Mouse (Mus musculus) midbrain, postnatal 0 days (tissue): ENCODE results near the gene Ppp1r9a. TPM values are rescaled to one million over a fixed set of nuclear protein-coding genes. Genes with fewer than 3 reads are reported as not detected.

ENCODE experiments used
- ATAC-seq: fragments of 200-750 bp; cut with Nextera tagmentation; 2 replicates; pipeline ENCODE4 v1.8.0; 2017; ENCODE audit warnings: moderate number of reproducible peaks, mild to moderate bottlenecking, moderate TSS enrichment, moderate library complexity; ENCODE audit not compliant: low FRiP score
- DNase-seq: peaks from one replicate; pipeline ENCODE4 v3.0.0-alpha.2; 2015; ENCODE audit warnings: low spot score
- H3K27ac ChIP-seq: fragments of 300-500 bp; sonication (generic); 2 replicates; pipeline ENCODE4 v1.5.1; 2014; ENCODE audit warnings: low read depth, mild to moderate bottlenecking, low read length, mixed read lengths
- H3K27me3 ChIP-seq: fragments of 300-500 bp; sonication (generic); 2 replicates; pipeline ENCODE4 v1.6.1; 2014; ENCODE audit warnings: low read length, control low read depth, mixed read lengths; ENCODE audit not compliant: insufficient read depth
- H3K36me3 ChIP-seq: fragments of 300-500 bp; sonication (generic); 2 replicates; pipeline ENCODE4 v1.6.1; 2014; ENCODE audit warnings: low read length, control low read depth, mixed read lengths; ENCODE audit not compliant: insufficient read depth
- H3K4me1 ChIP-seq: fragments of 300-500 bp; sonication (generic); 2 replicates; pipeline ENCODE4 v1.6.1; 2014; ENCODE audit warnings: mild to moderate bottlenecking, control low read depth, antibody characterized with exemption, low read length, mixed read lengths; ENCODE audit not compliant: insufficient read depth
- H3K4me2 ChIP-seq: fragments of 300-500 bp; sonication (generic); 2 replicates; pipeline ENCODE4 v1.6.1; 2014; ENCODE audit warnings: low read depth, mild to moderate bottlenecking, low read length, mixed read lengths; ENCODE audit not compliant: poor library complexity, severe bottlenecking
- H3K4me3 ChIP-seq: fragments of 300-500 bp; sonication (generic); 2 replicates; pipeline ENCODE4 v1.5.1; 2014; ENCODE audit warnings: low read depth, mild to moderate bottlenecking, low read length, moderate library complexity
- H3K9ac ChIP-seq: fragments of 300-500 bp; sonication (generic); replicated peaks from 2 replicates; pipeline ENCODE4 v1.6.1; 2014; ENCODE audit warnings: mild to moderate bottlenecking, low read length, moderate library complexity, mixed read lengths; ENCODE audit not compliant: poor library complexity, severe bottlenecking
- H3K9me3 ChIP-seq: fragments of 300-500 bp; sonication (generic); 2 replicates; pipeline ENCODE4 v1.6.1; 2016; ENCODE audit warnings: low read length, control low read depth
- CTCF ChIP-seq: IDR thresholded peaks from 2 replicates; pipeline ENCODE4 v1.5.1; 2016; ENCODE audit warnings: antibody characterized with exemption, mild to moderate bottlenecking
- WGBS: fragments of 180-500 bp; shearing (Covaris S2); extraction: QIAGEN DNeasy Blood & Tissue Kit; methylation state at CpG from one replicate; pipeline ENCODE4 v1.1.7; 2014; 5-methylcytosine and 5-hydroxymethylcytosine counted together
- polyA plus RNA-seq: library from polyadenylated mRNA; unstranded; fragments of >200 nt; fragmentation: Nextera tagmentation; extraction: Ambion mirVana; gene quantifications from 2 replicates; pipeline ENCODE4 v1.2.1, GENCODE M21; 2015
- total RNA-seq: library from RNA; depleted of rRNA; stranded (reverse); fragments of >200 nt; gene quantifications from 2 replicates; pipeline ENCODE4 v1.2.3, GENCODE M21; 2014

The Ppp1r9a gene
- total and polyA plus RNA-seq, 2 experiments from 2014 or later, result 43.6 to 66.3 TPM

DNA sequence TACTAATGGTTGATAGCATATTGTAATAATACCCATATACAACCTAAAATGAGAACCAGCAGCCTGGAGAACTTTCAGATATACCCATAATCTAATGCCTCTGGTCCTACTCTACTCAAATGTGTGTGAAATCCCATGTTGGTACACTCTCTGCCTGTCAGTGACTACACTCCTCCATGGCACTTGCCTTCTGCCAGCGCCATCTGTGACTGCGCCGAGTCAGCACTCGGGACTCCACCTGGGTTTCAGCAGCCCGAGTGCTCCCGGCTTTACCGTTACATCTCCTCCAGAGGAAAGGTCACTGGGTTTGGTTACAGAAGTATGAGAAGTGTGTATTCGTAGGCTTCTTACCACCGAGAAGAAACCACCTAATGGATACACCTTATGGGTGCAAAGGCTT is 89.6 kb downstream of the Ppp1r9a start:
- Histone ChIP-seq H3K36me3 (no peaks in the 10 kb centered on the region), H3K4me3 (no peak overlapping the region), H3K27ac (no peak overlapping the region), H3K27me3 (no peaks in the 10 kb centered on the region), H3K4me1 (peaks cover 3% of the 10 kb centered on the region; the same call in 1 of the 2 replicates), H3K9ac (no peak overlapping the region), H3K4me2 (no peak overlapping the region), H3K9me3 (no peaks in the 10 kb centered on the region)
- no peak for TF ChIP-seq CTCF
- WGBS, result 98% methylated on average over 9 of the region's 9 CpGs
- ATAC-seq, result no peak
- no peak for DNase-seq

DNA sequence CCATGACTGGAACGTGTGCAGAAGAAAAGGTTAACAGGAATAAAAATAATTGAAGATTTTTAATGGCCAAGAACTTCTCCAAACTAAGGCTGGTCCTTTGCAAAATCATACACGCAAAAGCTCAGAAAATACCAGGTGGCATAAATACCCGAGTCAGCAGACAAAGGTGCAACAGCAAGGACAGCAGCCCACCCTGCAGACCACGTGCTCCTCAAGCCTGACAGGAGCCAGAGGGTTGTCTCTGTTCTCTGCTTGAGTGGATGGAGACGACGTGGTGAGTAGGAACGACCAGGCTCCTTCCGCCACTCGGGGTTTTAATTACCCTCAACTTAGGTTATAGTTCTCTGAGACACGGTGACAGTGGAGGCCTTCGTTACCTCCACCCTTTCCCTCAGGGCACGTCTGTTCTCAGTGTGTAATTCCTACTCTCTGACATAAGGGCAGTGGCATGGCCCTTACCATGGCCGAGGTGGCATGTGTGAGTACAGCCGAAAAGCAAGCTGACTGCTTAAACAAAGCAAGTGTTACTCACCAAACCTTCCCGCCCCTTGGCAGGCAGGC is 91.0 kb downstream of the Ppp1r9a start:
- H3K9ac ChIP-seq, result no peak overlapping the region
- DNase-seq (no peak), ATAC-seq (peak; percentile 55)
- H3K4me1 ChIP-seq, result peaks cover 3% of the 10 kb centered on the region; the same call in 1 of the 2 replicates
- no peaks in the 10 kb centered on the region for H3K27me3 ChIP-seq
- H3K4me3 ChIP-seq, result no peak overlapping the region
- no peak for TF ChIP-seq CTCF
- no peaks in the 10 kb centered on the region for H3K9me3 ChIP-seq
- no peaks in the 10 kb centered on the region for H3K36me3 ChIP-seq
- H3K27ac ChIP-seq, result no peak overlapping the region
- 32% methylated on average over 15 of the region's 15 CpGs for WGBS
- peak overlapping the region; percentile 29 for H3K4me2 ChIP-seq

GRCm38 (mm10) chr6:4994161-4994919 is 91.6 kb downstream of the Ppp1r9a start:
- 15% methylated on average over 14 of the region's 14 CpGs for WGBS
- DNase-seq (peak; percentile 17), ATAC-seq (peak; percentile 51; the same call in 1 of the 2 replicates)
- no peak for TF ChIP-seq CTCF
- H3K36me3 ChIP-seq, result no peaks in the 10 kb centered on the region
- H3K9ac ChIP-seq, result no peak overlapping the region
- H3K27ac ChIP-seq, result no peak overlapping the region
- H3K4me1 ChIP-seq, result peaks cover 3% of the 10 kb centered on the region; the same call in 1 of the 2 replicates
- H3K27me3 ChIP-seq, result no peaks in the 10 kb centered on the region
- no peak overlapping the region for H3K4me3 ChIP-seq
- no peaks in the 10 kb centered on the region for H3K9me3 ChIP-seq
- peak overlapping the region; percentile 29 for H3K4me2 ChIP-seq

DNA sequence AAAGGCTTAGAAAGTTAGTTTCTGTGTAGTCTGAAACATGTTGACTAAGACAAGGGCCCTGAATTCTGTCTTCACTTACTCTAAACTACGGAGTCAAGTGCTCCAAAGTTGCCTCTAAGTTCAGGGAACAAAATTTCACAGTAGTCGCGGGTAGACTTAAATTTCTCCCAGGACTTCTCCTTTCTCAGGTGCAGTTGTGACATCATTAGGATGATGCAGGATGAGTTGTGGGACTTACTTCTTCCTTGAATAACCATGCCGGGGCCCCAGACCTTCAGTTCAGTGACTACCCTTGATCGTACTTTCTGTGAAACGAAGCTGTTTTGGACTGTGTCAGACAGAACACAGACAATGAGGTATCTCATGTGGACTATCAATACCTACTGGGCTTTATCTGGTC is 94.9 kb downstream of the Ppp1r9a start:
- ATAC-seq, result no peak
- no peak overlapping the region for H3K27ac ChIP-seq
- peaks cover 3% of the 10 kb centered on the region; the same call in 1 of the 2 replicates for H3K4me1 ChIP-seq
- no peak overlapping the region for H3K4me3 ChIP-seq
- H3K27me3 ChIP-seq, result no peaks in the 10 kb centered on the region
- no peaks in the 10 kb centered on the region for H3K9me3 ChIP-seq
- H3K4me2 ChIP-seq, result no peak overlapping the region
- no peak for TF ChIP-seq CTCF
- no peak for DNase-seq
- H3K36me3 ChIP-seq, result no peaks in the 10 kb centered on the region
- WGBS, result 97% methylated on average over 6 of the region's 6 CpGs
- no peak overlapping the region for H3K9ac ChIP-seq

GRCm38 (mm10) chr6:4998929-4999328 is 96.2 kb downstream of the Ppp1r9a start:
- 60% methylated on average over 4 of the region's 4 CpGs for WGBS
- Histone ChIP-seq H3K4me1 (no peaks in the 10 kb centered on the region), H3K9me3 (no peaks in the 10 kb centered on the region), H3K27me3 (no peaks in the 10 kb centered on the region), H3K4me3 (no peak overlapping the region), H3K4me2 (no peak overlapping the region), H3K27ac (no peak overlapping the region), H3K9ac (no peak overlapping the region), H3K36me3 (no peaks in the 10 kb centered on the region)
- ATAC-seq (no peak), DNase-seq (no peak)
- TF ChIP-seq CTCF, result no peak

GRCm38 (mm10) chr6:5000788-5001187 is 98.1 kb downstream of the Ppp1r9a start:
- H3K9ac ChIP-seq, result no peak overlapping the region
- ATAC-seq (no peak), DNase-seq (no peak)
- TF ChIP-seq CTCF, result no peak
- WGBS, result 55% methylated on average over 8 of the region's 8 CpGs
- H3K9me3 ChIP-seq, result no peaks in the 10 kb centered on the region
- no peak overlapping the region for H3K4me3 ChIP-seq
- no peaks in the 10 kb centered on the region for H3K4me1 ChIP-seq
- H3K27me3 ChIP-seq, result no peaks in the 10 kb centered on the region
- H3K4me2 ChIP-seq, result no peak overlapping the region
- H3K27ac ChIP-seq, result no peak overlapping the region
- H3K36me3 ChIP-seq, result no peaks in the 10 kb centered on the region
